Mouse (Mus musculus) liver, adult 2 months (tissue): ENCODE measurements around the gene Hoxc6.

ENCODE experiments used
- CTCF ChIP-seq: fragments of 200-500 bp; IDR thresholded peaks from 2 replicates; pipeline ENCODE4 v1.5.1; 2011; ENCODE audit warnings: low read depth, low read length, control low read depth
- POLR2A ChIP-seq: fragments of 200-500 bp; IDR thresholded peaks from 2 replicates; pipeline ENCODE4 v1.6.1; 2011; ENCODE audit warnings: low read length, control low read depth; ENCODE audit not compliant: insufficient read depth; ENCODE audit errors: extremely low read depth

GRCm38 (mm10) chr15:103051670-103052069 lies 53.6 kb downstream of the Hoxc6 start:
- TF ChIP-seq CTCF, result no peak
- no peak for TF ChIP-seq POLR2A
